Mouse (Mus musculus) embryonic fibroblast, embryonic 13.5 days (primary cell): ENCODE results near the gene C77080.

Source experiments
- CTCF ChIP-seq: IDR thresholded peaks from 2 replicates; pipeline ENCODE4 v1.5.1; 2011; ENCODE audit warnings: mild to moderate bottlenecking, control low read depth, low read length, moderate library complexity, borderline replicate concordance; ENCODE audit not compliant: insufficient read depth
- POLR2A ChIP-seq: IDR thresholded peaks from 2 replicates; pipeline ENCODE4 v1.6.1; 2011; ENCODE audit warnings: low read depth, mild to moderate bottlenecking, control low read depth, low read length, moderate library complexity

GRCm38 (mm10) chr4:129235147-129235546, 26.1 kb downstream of the C77080 start:
- TF ChIP-seq CTCF (no peak), POLR2A (no peak)
